Mouse (Mus musculus) C2C12 (cell line): ENCODE results near the gene Frmd4a.

Experiments
- CEBPB ChIP-seq: IDR thresholded peaks from one replicate; pipeline ENCODE4 v1.6.1; 2011; ENCODE audit warnings: low read depth, mild to moderate bottlenecking, control low read depth, moderate library complexity
- CTCF ChIP-seq: IDR thresholded peaks from one replicate; pipeline ENCODE4 v1.5.1; 2011; ENCODE audit not compliant: control insufficient read depth, insufficient read depth, insufficient read length
- MAX ChIP-seq: IDR thresholded peaks from one replicate; pipeline ENCODE4 v1.6.1; 2011; ENCODE audit warnings: mild to moderate bottlenecking, control low read depth
- MYOG ChIP-seq: IDR thresholded peaks from one replicate; pipeline ENCODE4 v1.6.1; 2011; ENCODE audit not compliant: control insufficient read depth, insufficient read length; ENCODE audit errors: extremely low read depth
- USF1 ChIP-seq: IDR thresholded peaks from one replicate; pipeline ENCODE4 v1.6.1; 2011; ENCODE audit warnings: low read depth, mild to moderate bottlenecking, control low read depth, moderate library complexity

DNA sequence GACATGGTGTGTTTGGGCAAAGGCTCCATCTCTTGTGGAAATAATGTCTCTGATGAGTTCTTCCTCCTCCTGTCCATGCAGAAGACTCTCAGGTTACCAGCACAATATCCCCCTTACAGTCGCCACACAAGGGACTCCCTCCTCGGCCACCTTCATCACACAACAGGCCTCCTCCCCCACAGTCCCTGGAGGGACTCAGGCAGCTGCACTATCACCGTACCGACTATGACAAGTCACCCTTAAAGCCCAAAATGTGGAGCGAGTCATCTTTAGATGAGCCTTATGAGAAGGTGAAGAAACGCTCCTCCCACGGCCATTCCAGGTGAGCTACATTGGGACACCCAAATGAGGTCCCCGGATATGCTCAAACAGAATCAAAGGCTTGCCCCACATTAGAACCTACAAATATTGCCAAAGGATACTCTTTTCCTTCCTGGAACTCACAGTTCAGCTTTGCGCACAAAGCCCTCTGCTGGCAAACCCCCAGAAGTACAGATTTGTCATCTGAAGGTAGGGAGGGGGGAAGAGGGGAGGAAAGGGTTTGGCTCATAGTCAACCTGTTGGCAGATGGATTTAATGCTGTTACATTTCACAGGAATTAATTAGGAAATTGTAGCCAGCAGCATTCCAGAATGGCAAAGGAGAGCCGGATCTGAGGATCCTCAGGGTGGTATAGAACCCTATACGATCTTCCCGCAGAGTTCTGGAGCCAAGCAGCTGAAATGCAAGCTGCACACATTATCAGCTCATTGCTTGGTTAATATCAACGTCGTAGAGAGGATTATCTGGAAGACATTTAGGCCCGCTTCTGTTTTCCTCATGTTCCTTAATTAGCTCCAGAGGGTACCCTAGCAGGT is 583.7 kb downstream of the Frmd4a start:
- TF ChIP-seq USF1 (no peak), CTCF (no peak), CEBPB (no peak), MYOG (no peak), MAX (no peak)
